Mouse (Mus musculus) small intestine, adult 2 months (tissue): Measurements from ENCODE around the gene Pnpo. TPM values are rescaled to one million over a fixed set of nuclear protein-coding genes. Genes with fewer than 3 reads are reported as not detected.

Experiments used
- H3K27ac ChIP-seq: fragments of 200-500 bp; 2 replicates; pipeline ENCODE4 v1.5.1; 2012; ENCODE audit warnings: low read depth, low read length, control low read depth, inconsistent platforms; ENCODE audit not compliant: insufficient read depth
- H3K27me3 ChIP-seq: fragments of 200-500 bp; 2 replicates; pipeline ENCODE4 v1.6.1; 2012; ENCODE audit warnings: mild to moderate bottlenecking, moderate library complexity, low read length, inconsistent platforms; ENCODE audit not compliant: control insufficient read depth, insufficient read depth
- H3K36me3 ChIP-seq: fragments of 200-500 bp; 2 replicates; pipeline ENCODE4 v1.6.1; 2012; ENCODE audit warnings: mild to moderate bottlenecking, low read length, control low read depth, inconsistent platforms; ENCODE audit not compliant: control insufficient read depth, insufficient read depth
- H3K4me1 ChIP-seq: fragments of 200-500 bp; 2 replicates; pipeline ENCODE4 v1.6.1; 2012; ENCODE audit warnings: low read length, inconsistent platforms, mixed read lengths; ENCODE audit not compliant: control insufficient read depth, insufficient read depth, insufficient read length
- H3K4me3 ChIP-seq: fragments of 200-500 bp; 2 replicates; pipeline ENCODE4 v1.5.1; 2012; ENCODE audit warnings: low read depth, mild to moderate bottlenecking, control low read depth, inconsistent platforms, low read length, moderate library complexity
- CTCF ChIP-seq: fragments of 200-500 bp; IDR thresholded peaks from 2 replicates; pipeline ENCODE4 v1.5.1; 2012; ENCODE audit warnings: low read depth, mild to moderate bottlenecking, control low read depth, inconsistent platforms, low read length, moderate library complexity, mixed read lengths; ENCODE audit not compliant: insufficient replicate concordance, insufficient read length; ENCODE audit errors: extremely low read depth
- POLR2A ChIP-seq: fragments of 200-500 bp; IDR thresholded peaks from 2 replicates; pipeline ENCODE4 v1.6.1; 2012; ENCODE audit warnings: low read depth, mild to moderate bottlenecking, control low read depth, inconsistent platforms, low read length, moderate library complexity
- WGBS: fragments of 180-500 bp; shearing (Covaris S2); methylation state at CpG from one replicate; pipeline ENCODE4 v1.1.7; 2018; 5-methylcytosine and 5-hydroxymethylcytosine counted together
- polyA plus RNA-seq: library from polyadenylated mRNA; depleted of rRNA; stranded (reverse); fragments of >200 nt; gene quantifications from 2 replicates; pipeline ENCODE4 v1.2.3, GENCODE M21; 2012

Gene Pnpo
- polyA plus RNA-seq, 1 experiment = 44.6 TPM

GRCm38 (mm10) chr11:96982355-96982754 lies 38.6 kb upstream of the Pnpo start:
- TF ChIP-seq CTCF (peak; percentile 94), POLR2A (no peak)
- Histone ChIP-seq H3K4me1 (peaks cover 6% of the 10 kb centered on the region), H3K36me3 (no peaks in the 10 kb centered on the region), H3K27ac (no peak overlapping the region), H3K27me3 (no peaks in the 10 kb centered on the region), H3K4me3 (no peak overlapping the region)
- under 1% methylated on average over 7 of the region's 7 CpGs for WGBS

GRCm38 (mm10) chr11:96981461-96981860 lies 37.7 kb upstream of the Pnpo start:
- WGBS = 72% methylated on average over 15 of the region's 15 CpGs
- Histone ChIP-seq H3K4me1 (peaks cover 5% of the 10 kb centered on the region), H3K27ac (no peak overlapping the region), H3K27me3 (no peaks in the 10 kb centered on the region), H3K36me3 (no peaks in the 10 kb centered on the region), H3K4me3 (no peak overlapping the region)
- no peak for TF ChIP-seq CTCF
- no peak for TF ChIP-seq POLR2A

- Histone ChIP-seq H3K27me3 (no peaks in the 10 kb centered on the region), H3K4me1 (peaks cover 5% of the 10 kb centered on the region), H3K36me3 (no peaks in the 10 kb centered on the region), H3K27ac (no peak overlapping the region), H3K4me3 (no peak overlapping the region)
- TF ChIP-seq POLR2A = no peak
- no peak for TF ChIP-seq CTCF
- 77% methylated on average over 5 of the region's 5 CpGs for WGBS
Observed at GRCm38 (mm10) chr11:96980021-96980420, 36.2 kb upstream of the Pnpo start.

- no peak overlapping the region for H3K4me3 ChIP-seq
- peaks cover 5% of the 10 kb centered on the region for H3K4me1 ChIP-seq
- 81% methylated on average over 7 of the region's 7 CpGs for WGBS
- no peak overlapping the region for H3K27ac ChIP-seq
- TF ChIP-seq POLR2A = no peak
- TF ChIP-seq CTCF = no peak
- no peaks in the 10 kb centered on the region for H3K27me3 ChIP-seq
- H3K36me3 ChIP-seq = no peaks in the 10 kb centered on the region
Observed at GRCm38 (mm10) chr11:96979329-96979728, 35.5 kb upstream of the Pnpo start.

- Histone ChIP-seq H3K36me3 (no peaks in the 10 kb centered on the region), H3K27me3 (no peaks in the 10 kb centered on the region), H3K27ac (peak overlapping the region; percentile 79), H3K4me3 (peak overlapping the region; percentile 84), H3K4me1 (peaks cover 5% of the 10 kb centered on the region)
- 23% methylated on average over 17 of the region's 17 CpGs for WGBS
- no peak for TF ChIP-seq POLR2A
- no peak for TF ChIP-seq CTCF
Observed at GRCm38 (mm10) chr11:96978401-96979246, 34.8 kb upstream of the Pnpo start.

- under 1% methylated on average over 45 of the region's 45 CpGs for WGBS
- H3K4me3 ChIP-seq = peak overlapping the region; percentile 86
Observed at GRCm38 (mm10) chr11:96977606-96978400, 34.0 kb upstream of the Pnpo start.

GRCm38 (mm10) chr11:96976911-96977591 lies 33.3 kb upstream of the Pnpo start:
- Histone ChIP-seq H3K4me3 (peak overlapping the region; percentile 86), H3K4me1 (peaks cover 4% of the 10 kb centered on the region), H3K27ac (peak overlapping the region; percentile 82), H3K27me3 (no peaks in the 10 kb centered on the region), H3K36me3 (no peaks in the 10 kb centered on the region)
- WGBS = 1% methylated on average over 49 of the region's 50 CpGs
- no peak for TF ChIP-seq POLR2A
- TF ChIP-seq CTCF = peak; percentile 13; the same call in 1 of the 2 replicates

More at GRCm38 (mm10) chr11:96977606-96978400, 34.0 kb upstream of the Pnpo start:
- H3K27me3 ChIP-seq = no peaks in the 10 kb centered on the region
- no peak for TF ChIP-seq CTCF
- peak; percentile 65; the same call in 1 of the 2 replicates for TF ChIP-seq POLR2A
- H3K27ac ChIP-seq = peak overlapping the region; percentile 82
- H3K36me3 ChIP-seq = no peaks in the 10 kb centered on the region
- peaks cover 5% of the 10 kb centered on the region for H3K4me1 ChIP-seq
